Mouse (Mus musculus): ENCODE measurements around the gene Ezh1. TPM values are rescaled to one million over a fixed set of nuclear protein-coding genes. Genes with fewer than 3 reads are reported as not detected.

Ezh1 gene
- polyA plus RNA-seq, 1 experiment from 2014 or later: 10.4 TPM

DNA sequence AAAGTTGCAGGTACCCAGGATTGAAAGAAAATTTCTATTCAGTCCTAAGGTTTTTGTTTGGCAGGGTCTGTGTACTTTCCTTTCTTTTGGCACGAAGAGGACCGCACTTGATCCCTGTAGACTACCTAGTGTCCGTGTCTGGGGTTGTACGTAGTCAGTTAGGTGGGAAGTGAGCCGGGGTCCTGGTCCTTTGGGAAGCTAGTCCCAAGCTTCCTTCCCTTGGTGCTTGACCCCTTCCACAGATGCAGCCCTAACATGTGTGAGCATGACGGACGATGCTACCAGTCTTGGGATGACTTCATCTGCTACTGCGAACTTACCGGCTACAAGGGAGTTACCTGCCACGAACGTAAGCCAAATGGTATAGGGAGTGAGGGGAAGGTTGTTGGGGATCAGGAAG is 44.3 kb downstream of the Ezh1 start:
- WGBS: 93% methylated on average over 11 of the region's 11 CpGs
- Histone ChIP-seq H3K36me3 (ENCODE audit: control insufficient read depth, insufficient read depth, low read length) (no peaks in the 10 kb centered on the region), H3K9me3 (ENCODE audit: control insufficient read depth, low read length) (no peaks in the 10 kb centered on the region), H3K27ac (ENCODE audit: low read depth, low read length) (no peak overlapping the region), H3K4me3 (ENCODE audit: low read depth, low read length) (no peak overlapping the region), H3K27me3 (ENCODE audit: control insufficient read depth, insufficient read depth, low read length) (peaks cover 21% of the 10 kb centered on the region), H3K4me1 (ENCODE audit: control insufficient read depth, insufficient read depth, low read length) (peaks cover 2% of the 10 kb centered on the region), H3K4me2 (no peak overlapping the region), H3K9ac (ENCODE audit: low read length) (no peak overlapping the region)
- ATAC-seq (ENCODE audit: low FRiP score) (no peak), DNase-seq (ENCODE audit: low spot score, missing footprints) (peak; percentile 62)

DNA sequence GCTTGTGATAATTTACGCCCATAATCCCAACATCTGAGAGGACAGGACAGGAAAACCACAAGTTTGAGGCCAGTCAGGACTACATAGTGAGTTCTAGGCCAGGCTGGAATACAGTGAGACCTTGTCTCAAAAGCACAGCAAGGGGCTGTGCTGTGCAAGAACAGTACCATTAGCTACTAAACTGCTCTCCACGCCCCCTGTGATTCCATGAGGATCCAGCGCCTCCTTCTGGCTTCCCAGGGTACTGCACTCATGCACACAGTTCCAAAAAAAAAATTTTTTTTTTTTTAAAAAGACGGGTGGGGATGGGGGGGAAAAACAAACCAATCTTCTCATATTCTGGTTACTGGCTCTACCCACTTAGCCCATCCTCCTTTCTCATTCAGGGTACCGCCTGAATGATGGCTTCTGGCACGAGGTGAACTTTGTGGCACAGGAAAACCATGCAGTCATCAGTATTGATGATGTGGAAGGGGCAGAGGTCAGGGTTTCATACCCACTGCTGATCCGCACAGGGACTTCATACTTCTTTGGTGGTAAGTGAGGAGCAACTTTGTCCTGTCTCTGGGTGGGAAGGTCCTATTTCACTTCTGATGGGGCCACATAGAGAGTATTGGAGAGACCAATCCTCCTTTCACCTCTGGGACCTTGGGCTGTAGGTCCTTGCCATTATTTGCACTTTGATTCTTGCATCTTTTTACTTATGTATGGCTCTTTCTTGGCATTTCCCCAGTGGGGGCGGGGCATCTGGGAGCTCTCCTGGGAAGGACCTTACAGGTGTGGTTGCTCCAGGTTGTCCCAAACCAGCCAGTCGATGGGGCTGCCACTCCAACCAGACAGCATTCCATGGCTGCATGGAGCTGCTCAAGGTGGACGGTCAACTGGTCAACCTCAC is 45.2 kb downstream of the Ezh1 start:
- Histone ChIP-seq H3K9ac (ENCODE audit: low read length) (no peak overlapping the region), H3K4me2 (no peak overlapping the region), H3K27me3 (ENCODE audit: control insufficient read depth, insufficient read depth, low read length) (peaks cover 30% of the 10 kb centered on the region), H3K4me1 (ENCODE audit: control insufficient read depth, insufficient read depth, low read length) (peaks cover 2% of the 10 kb centered on the region), H3K9me3 (ENCODE audit: control insufficient read depth, low read length) (no peaks in the 10 kb centered on the region), H3K4me3 (ENCODE audit: low read depth, low read length) (no peak overlapping the region), H3K36me3 (ENCODE audit: control insufficient read depth, insufficient read depth, low read length) (no peaks in the 10 kb centered on the region), H3K27ac (ENCODE audit: low read depth, low read length) (no peak overlapping the region)
- whole genome bisulfite sequencing: 45% methylated on average over 10 of the region's 10 CpGs
- ATAC-seq (ENCODE audit: low FRiP score): no peak
- peak; percentile 95 for DNase-seq (ENCODE audit: low spot score, missing footprints)

DNA sequence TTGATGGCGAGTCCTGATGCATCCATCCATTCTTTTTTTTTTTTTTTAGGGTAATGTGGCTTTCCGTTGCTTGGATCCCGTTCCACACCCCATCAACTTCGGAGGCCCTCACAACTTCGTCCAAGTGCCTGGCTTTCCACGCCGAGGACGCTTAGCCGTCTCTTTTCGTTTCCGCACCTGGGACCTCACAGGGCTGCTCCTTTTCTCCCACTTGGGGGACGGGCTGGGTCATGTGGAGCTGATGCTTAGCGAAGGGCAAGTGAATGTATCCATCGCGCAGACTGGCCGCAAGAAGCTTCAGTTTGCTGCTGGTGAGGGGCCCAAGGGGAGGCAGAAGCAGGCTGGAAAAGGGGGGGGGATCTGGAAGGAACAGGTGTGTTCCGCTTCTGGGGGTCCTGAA is 46.0 kb downstream of the Ezh1 start:
- DNase-seq (ENCODE audit: low spot score, missing footprints) (peak; percentile 83), ATAC-seq (ENCODE audit: low FRiP score) (no peak)
- no peak overlapping the region for H3K4me3 ChIP-seq (ENCODE audit: low read depth, low read length)
- peaks cover 38% of the 10 kb centered on the region for H3K27me3 ChIP-seq (ENCODE audit: control insufficient read depth, insufficient read depth, low read length)
- H3K9me3 ChIP-seq (ENCODE audit: control insufficient read depth, low read length): no peaks in the 10 kb centered on the region
- no peak overlapping the region for H3K9ac ChIP-seq (ENCODE audit: low read length)
- no peak overlapping the region for H3K4me2 ChIP-seq
- no peaks in the 10 kb centered on the region for H3K36me3 ChIP-seq (ENCODE audit: control insufficient read depth, insufficient read depth, low read length)
- 58% methylated on average over 17 of the region's 17 CpGs for WGBS
- H3K27ac ChIP-seq (ENCODE audit: low read depth, low read length): no peak overlapping the region
- H3K4me1 ChIP-seq (ENCODE audit: control insufficient read depth, insufficient read depth, low read length): peaks cover 4% of the 10 kb centered on the region

DNA sequence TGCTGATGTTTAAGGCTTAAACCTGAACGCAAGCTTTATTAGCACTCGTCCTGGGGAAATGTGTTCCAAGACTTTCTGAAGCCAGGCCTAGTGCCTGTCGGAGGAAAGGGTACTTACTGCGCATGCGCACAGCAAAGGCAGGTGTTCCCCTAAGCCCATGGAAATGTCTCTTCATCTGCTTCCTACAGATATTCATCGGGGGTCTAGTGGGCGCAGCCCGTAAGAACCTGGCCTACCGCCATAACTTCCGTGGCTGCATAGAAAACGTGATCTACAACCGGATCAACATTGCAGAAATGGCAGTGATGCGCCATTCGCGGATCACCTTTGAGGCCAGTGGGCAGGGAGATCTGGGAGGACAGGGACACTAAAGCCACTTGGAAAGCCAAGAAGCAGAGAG is 47.0 kb downstream of the Ezh1 start:
- Histone ChIP-seq H3K4me3 (ENCODE audit: low read depth, low read length) (no peak overlapping the region), H3K27me3 (ENCODE audit: control insufficient read depth, insufficient read depth, low read length) (peaks cover 48% of the 10 kb centered on the region), H3K4me2 (no peak overlapping the region), H3K9ac (ENCODE audit: low read length) (no peak overlapping the region), H3K9me3 (ENCODE audit: control insufficient read depth, low read length) (no peaks in the 10 kb centered on the region), H3K27ac (ENCODE audit: low read depth, low read length) (no peak overlapping the region), H3K36me3 (ENCODE audit: control insufficient read depth, insufficient read depth, low read length) (no peaks in the 10 kb centered on the region), H3K4me1 (ENCODE audit: control insufficient read depth, insufficient read depth, low read length) (peaks cover 7% of the 10 kb centered on the region)
- 81% methylated on average over 15 of the region's 15 CpGs for WGBS
- peak; percentile 86 for DNase-seq (ENCODE audit: low spot score, missing footprints)
- ATAC-seq (ENCODE audit: low FRiP score): no peak

DNA sequence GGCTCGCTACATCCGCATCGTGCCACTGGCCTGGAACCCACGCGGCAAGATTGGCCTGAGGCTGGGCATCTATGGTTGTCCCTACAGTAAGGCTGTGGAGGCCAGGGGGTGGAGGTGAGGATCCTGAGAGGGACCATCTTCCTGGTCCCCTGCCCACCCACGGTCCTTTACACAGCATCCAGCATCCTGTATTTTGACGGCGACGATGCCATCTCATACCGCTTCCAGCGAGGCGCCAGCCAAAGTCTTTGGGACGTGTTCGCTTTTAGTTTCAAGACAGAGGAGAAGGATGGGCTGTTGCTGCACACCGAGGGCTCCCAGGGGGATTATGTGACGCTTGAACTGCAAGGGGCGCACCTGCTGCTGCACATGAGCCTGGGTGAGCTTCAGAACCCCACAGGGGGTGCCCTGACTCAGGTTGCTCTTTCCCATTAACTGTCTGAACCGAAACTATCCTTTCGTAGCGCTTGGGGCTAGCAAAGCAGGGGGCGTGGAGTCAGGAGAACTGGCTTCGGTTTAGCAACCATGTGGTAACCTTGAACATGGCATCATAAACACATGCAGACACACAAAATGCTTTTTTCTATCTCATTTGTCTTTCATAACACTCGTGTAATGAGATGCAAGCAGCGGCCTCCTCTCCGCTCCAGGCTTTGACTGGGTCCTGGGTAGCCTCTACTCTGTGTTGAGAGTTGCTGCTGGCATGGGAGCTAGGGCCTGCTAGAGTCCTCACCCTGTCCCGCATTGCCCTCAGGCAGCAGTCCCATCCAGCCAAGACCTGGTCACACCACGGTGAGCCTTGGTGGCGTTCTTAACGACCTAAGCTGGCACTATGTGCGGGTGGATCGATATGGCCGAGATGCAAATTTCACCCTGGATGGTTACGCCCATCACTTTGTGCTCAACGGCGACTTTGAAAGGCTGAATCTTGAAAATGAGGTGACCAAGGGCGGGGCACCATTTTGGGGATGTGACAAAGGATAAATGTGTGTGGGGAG is 47.9 kb downstream of the Ezh1 start:
- Histone ChIP-seq H3K4me1 (ENCODE audit: control insufficient read depth, insufficient read depth, low read length) (peaks cover 14% of the 10 kb centered on the region), H3K27me3 (ENCODE audit: control insufficient read depth, insufficient read depth, low read length) (peaks cover 52% of the 10 kb centered on the region), H3K9ac (ENCODE audit: low read length) (no peak overlapping the region), H3K36me3 (ENCODE audit: control insufficient read depth, insufficient read depth, low read length) (no peaks in the 10 kb centered on the region), H3K4me2 (no peak overlapping the region), H3K27ac (ENCODE audit: low read depth, low read length) (no peak overlapping the region), H3K9me3 (ENCODE audit: control insufficient read depth, low read length) (no peaks in the 10 kb centered on the region), H3K4me3 (ENCODE audit: low read depth, low read length) (no peak overlapping the region)
- 53% methylated on average over 36 of the region's 36 CpGs for WGBS
- peak; percentile 85 for DNase-seq (ENCODE audit: low spot score, missing footprints)
- no peak for ATAC-seq (ENCODE audit: low FRiP score)

DNA sequence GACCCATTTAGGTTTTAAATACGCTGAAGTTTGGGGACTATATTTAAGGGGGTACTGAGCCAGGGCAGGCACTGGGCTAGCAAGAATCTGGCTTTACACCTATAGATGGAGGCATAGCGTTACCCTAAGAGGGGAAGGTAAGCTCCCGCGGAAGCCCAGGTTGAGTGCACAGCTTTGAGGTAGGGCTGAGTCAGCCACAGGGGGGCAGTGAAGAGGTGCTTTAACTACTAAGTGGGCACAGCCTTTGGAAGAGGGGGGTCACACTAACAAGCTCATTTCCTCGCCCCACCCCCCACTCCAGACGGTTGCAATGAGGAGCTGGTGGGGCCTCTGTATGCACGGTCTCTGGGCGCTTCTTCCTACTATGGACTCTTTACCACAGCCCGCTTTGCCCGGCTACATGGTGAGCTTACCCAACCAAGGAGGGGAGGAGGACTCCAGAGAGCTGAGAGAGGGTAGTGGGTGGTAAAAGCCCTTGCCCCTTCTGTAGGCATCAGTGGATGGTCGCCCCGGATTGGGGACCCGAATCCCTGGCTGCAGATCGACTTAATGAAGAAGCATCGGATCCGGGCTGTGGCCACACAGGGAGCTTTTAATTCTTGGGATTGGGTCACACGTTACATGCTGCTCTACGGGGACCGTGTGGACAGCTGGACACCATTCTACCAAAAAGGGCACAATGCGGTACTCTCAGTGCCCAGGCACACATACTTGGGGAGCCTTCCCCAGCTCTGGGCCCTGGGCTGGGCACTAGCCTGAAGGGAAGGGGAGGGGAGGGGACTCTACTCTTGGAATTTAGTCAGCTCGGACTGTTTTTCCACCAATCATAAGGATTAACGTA is 49.1 kb downstream of the Ezh1 start:
- DNase-seq (ENCODE audit: low spot score, missing footprints): peak; percentile 90
- Histone ChIP-seq H3K9me3 (ENCODE audit: control insufficient read depth, low read length) (no peaks in the 10 kb centered on the region), H3K36me3 (ENCODE audit: control insufficient read depth, insufficient read depth, low read length) (no peaks in the 10 kb centered on the region), H3K27ac (ENCODE audit: low read depth, low read length) (no peak overlapping the region), H3K9ac (ENCODE audit: low read length) (peak overlapping the region; percentile 4; the same call in 1 of the 2 replicates), H3K4me2 (no peak overlapping the region), H3K4me3 (ENCODE audit: low read depth, low read length) (no peak overlapping the region), H3K4me1 (ENCODE audit: control insufficient read depth, insufficient read depth, low read length) (peaks cover 20% of the 10 kb centered on the region), H3K27me3 (ENCODE audit: control insufficient read depth, insufficient read depth, low read length) (peaks cover 60% of the 10 kb centered on the region)
- 27% methylated on average over 22 of the region's 22 CpGs for WGBS
- ATAC-seq (ENCODE audit: low FRiP score): no peak

DNA sequence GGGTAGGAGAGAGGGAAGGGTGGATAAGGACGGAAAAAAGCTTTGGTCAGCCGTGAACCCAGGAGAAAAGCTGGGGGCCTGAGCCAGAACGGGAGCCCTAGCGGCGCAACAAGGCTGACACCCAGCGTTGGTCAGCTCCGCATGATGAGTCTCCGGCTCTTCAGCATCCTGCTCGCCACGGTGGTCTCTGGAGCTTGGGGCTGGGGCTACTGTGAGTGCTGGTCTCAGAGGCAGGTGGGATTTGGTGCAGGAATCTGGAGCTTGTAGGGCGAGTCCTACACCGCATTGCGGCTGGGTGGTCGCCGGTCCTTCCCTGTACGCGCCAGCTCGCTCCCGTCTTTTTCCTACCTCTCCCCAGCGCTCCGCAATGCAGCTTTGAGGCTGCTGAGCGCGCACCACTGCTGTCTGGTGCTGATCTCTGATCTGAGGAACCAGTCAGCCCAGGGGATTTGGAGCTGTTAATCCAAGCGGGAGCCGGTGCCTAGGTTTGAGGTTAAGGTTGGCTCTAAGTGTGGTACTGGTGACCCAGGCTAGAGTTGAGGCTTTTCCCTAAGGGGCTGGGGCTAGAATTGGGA is 50.1 kb downstream of the Ezh1 start:
- WGBS: under 1% methylated on average over 25 of the region's 25 CpGs
- Histone ChIP-seq H3K27ac (ENCODE audit: low read depth, low read length) (no peak overlapping the region), H3K9ac (ENCODE audit: low read length) (no peak overlapping the region)

DNA sequence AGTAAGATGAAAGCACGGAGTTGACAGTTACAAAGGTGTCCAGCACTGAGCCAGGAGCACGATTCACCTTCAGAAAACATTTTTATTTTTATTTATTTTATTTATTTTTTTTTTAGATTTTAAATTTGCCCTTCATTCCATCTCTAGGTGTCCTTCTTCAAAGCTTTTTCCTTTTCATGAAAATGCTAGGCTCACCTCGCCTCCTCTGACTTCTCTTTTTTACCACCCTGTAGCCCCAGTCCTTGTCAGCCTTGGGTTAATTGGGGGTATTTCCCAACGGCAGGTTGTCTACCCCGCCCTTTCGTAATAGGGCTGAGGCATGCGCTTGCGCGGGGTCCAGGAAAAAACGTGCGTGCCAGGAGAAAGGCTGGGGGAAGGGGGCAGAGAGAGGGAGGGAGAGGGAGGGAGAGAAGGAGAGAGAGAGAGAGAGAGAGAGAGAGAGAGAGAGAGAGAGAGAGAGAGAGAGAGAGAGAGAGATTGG is 50.6 kb downstream of the Ezh1 start:
- 11% methylated on average over 11 of the region's 11 CpGs for WGBS
- peak; percentile 88 for DNase-seq (ENCODE audit: low spot score, missing footprints)
- Histone ChIP-seq H3K4me2 (peak overlapping the region; percentile 35), H3K27ac (ENCODE audit: low read depth, low read length) (no peak overlapping the region), H3K27me3 (ENCODE audit: control insufficient read depth, insufficient read depth, low read length) (peaks cover 61% of the 10 kb centered on the region), H3K36me3 (ENCODE audit: control insufficient read depth, insufficient read depth, low read length) (no peaks in the 10 kb centered on the region), H3K9me3 (ENCODE audit: control insufficient read depth, low read length) (no peaks in the 10 kb centered on the region), H3K4me1 (ENCODE audit: control insufficient read depth, insufficient read depth, low read length) (peaks cover 26% of the 10 kb centered on the region), H3K4me3 (ENCODE audit: low read depth, low read length) (peak overlapping the region; percentile 21; the same call in 1 of the 2 replicates), H3K9ac (ENCODE audit: low read length) (no peak overlapping the region)
- no peak for ATAC-seq (ENCODE audit: low FRiP score)

More for the DNA sequence above, 50.1 kb downstream of the Ezh1 start:
- peak overlapping the region; percentile 21; the same call in 1 of the 2 replicates for H3K4me3 ChIP-seq (ENCODE audit: low read depth, low read length)
- peak overlapping the region; percentile 35 for H3K4me2 ChIP-seq
- peaks cover 25% of the 10 kb centered on the region for H3K4me1 ChIP-seq (ENCODE audit: control insufficient read depth, insufficient read depth, low read length)
- DNase-seq (ENCODE audit: low spot score, missing footprints) (peak; percentile 92), ATAC-seq (ENCODE audit: low FRiP score) (no peak)
- no peaks in the 10 kb centered on the region for H3K9me3 ChIP-seq (ENCODE audit: control insufficient read depth, low read length)
- no peaks in the 10 kb centered on the region for H3K36me3 ChIP-seq (ENCODE audit: control insufficient read depth, insufficient read depth, low read length)
- H3K27me3 ChIP-seq (ENCODE audit: control insufficient read depth, insufficient read depth, low read length): peaks cover 61% of the 10 kb centered on the region

Measured in midbrain, embryonic 11.5 days (tissue).